Mouse (Mus musculus) WW6 (cell line): ENCODE data around the gene Atp10a.
"Not testable (repeated sequence)": the region's sequence is repeated elsewhere in the genome, so short reads cannot be mapped to it uniquely, and the experiment has no call there.

Experiments
- DNase-seq: peaks from one replicate; pipeline ENCODE4 v3.0.0-alpha.2; 2013; ENCODE audit warnings: low read depth, low spot score

Atp10a gene

GRCm38 (mm10) chr7:58786986-58787385 is 131.0 kb downstream of the Atp10a start:
- no peak for DNase-seq

DNA sequence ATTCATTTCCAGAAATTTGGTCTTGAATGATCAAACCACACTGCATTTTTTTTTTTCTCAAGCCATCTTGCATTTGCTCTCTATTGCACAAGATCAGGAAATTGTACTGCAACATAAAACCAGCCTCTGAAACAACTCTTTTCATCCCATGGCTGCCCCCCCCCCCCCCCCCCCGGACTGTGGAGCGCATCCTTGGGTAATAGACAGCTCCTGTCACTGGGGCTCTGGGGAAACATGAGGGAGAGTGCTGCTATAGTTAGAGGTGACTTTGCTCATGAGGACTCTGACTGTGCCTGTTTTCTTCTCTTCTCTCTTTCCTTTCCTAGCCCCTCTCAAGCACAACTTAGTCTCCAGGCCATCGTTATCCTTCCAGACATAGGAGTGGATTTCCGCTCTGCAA is 131.6 kb downstream of the Atp10a start:
- DNase-seq, result no peak

- DNase-seq, result no peak
Measured at GRCm38 (mm10) chr7:58788424-58789261, 132.7 kb downstream of the Atp10a start.

GRCm38 (mm10) chr7:58797281-58797680 is 141.3 kb downstream of the Atp10a start:
- no peak for DNase-seq

DNA sequence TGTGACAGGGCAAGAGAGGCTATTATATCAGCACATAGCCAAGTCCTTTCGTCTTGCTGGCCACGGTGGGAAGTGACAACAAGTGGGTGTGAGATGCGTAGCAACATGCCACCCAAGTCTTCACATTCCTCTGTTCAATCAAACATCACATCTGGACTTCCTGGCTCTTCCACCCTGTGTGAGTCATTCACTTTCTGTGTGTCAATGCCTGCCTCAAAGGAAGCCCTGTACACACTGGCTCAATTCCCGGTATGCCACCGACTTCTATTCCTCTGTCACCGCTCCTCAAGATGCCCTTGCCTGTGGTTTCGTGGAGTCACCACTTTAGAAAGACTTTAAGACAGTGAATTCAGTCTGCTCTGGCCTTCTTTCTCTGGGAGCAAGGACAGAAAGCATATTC is 144.9 kb downstream of the Atp10a start:
- DNase-seq, result no peak

GRCm38 (mm10) chr7:58801791-58802190 is 145.8 kb downstream of the Atp10a start:
- DNase-seq, result no peak

DNA sequence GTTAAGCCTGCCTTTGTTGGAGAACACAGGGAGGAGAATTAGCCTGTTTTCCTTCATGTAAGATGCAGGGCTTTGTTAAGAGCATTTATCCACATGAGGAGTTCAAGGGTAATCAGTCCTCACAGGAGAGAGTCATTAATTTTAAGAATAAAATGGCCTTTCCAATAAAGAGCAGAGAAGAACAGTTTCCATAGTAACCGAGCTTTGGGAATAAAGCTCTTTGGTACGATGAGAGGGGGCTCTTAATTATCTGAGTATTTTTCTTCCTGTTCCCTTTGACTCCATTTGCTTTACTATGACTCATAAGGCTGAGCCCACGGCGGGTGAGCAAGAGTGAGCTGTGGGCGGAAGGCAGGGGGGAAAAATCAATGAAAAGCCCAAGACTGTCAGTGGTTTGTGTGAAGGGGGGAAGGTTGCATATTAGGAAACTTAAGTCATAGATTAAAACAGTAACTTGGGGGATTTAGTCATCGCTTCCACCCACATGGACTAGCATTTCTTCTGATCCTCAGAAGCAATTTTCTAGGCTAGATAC is 166.2 kb downstream of the Atp10a start:
- DNase-seq, result no peak

DNA sequence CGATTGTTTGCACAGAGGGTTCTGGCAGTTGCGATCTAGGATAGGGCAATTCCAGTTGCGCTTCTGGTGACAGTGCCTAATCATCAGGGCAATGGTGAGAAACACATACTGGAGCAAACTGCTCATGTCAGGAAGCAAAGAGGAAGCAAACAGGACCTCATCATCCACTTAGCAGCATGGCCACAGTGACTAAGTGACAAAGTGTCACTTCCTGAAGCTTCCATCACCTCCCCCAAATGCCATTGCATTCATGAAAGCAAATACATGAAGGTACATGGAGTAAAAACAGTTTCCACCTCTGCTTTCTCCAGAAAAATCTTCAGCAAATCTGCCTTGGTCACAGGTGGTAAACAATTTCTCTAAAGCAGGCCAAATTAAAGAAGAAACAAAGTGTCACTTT is 168.7 kb downstream of the Atp10a start:
- no peak for DNase-seq

DNA sequence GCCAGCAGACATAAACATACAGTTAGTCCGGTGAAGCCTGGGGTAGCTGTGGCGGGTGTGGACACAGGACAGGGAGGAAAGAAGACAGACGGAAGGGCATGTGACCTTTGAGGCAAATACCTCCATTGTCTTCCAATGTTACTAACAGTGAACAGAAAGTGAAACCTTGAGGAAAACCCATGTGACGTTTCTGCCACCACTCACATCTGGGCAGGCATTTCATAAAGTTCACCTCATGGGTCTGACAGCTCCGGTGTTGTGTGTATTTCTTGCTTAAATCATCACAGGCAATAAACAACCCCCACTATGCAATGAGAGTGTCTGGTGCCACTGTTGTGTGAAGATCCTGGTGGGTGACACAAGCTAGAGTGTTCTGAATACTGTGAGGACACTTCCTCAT is 173.1 kb downstream of the Atp10a start:
- DNase-seq, result no peak

- not testable (repeated sequence) for DNase-seq
Measured at GRCm38 (mm10) chr7:58836855-58837606, 181.1 kb downstream of the Atp10a start.

GRCm38 (mm10) chr7:58840367-58840766 is 184.4 kb downstream of the Atp10a start:
- no peak for DNase-seq

DNA sequence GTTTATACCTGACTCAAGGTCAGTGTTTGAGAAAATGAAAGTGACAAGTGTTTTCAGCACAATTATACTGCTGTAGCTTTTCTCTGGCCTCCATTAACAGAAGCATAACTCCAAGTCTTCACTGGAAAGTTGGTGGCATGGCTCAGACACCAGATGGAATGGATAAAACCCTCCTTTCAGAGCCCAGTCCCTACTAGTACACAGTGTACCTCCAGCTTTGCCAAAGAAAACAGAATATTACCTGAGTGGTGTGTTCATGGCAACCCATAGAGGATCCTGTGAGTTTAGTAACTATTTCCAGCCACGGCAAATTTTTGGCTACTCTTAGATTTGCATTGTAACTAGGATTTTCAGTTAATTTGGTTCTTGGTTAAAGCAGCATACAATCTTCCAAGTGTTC is 185.1 kb downstream of the Atp10a start:
- no peak for DNase-seq

GRCm38 (mm10) chr7:58842818-58843217 is 186.9 kb downstream of the Atp10a start:
- DNase-seq, result no peak

- DNase-seq, result no peak
Measured at GRCm38 (mm10) chr7:58843767-58844445, 187.9 kb downstream of the Atp10a start.

DNA sequence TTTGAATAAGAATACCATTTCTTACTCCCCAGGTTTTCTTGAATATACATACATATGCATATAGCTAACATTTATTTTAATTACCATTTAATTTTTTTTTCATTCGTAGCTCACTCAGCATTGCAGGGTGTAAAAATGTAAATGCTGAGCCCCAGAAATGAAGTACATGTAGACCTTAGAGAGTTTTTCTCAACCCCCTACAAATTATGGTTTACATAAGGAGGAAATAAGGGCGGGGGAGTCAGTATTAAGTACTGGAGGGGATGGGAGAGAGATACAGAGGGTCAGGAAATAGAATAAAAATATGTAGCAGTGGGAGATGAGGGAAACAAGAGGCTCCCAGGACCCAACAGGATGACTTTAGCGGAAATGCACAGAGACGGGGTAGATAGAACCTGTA is 188.5 kb downstream of the Atp10a start:
- DNase-seq, result no peak

DNA sequence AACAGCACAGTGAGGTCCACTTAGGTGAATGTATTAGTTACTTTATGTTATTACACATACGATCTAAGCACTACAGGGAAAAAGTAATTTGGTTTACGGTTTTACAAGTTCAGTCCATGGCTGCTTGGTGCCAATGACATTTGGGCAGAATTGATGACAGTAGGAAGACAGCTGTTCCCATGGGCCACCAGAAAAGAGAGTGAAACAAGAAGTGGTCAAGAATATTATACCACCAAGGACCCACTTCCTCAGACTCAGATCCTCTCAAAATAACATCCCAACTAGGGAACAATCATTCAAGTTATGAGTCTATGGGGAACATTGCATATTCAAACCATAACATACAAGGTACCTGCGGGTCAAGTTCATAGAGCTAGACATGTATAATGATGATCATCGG is 203.0 kb downstream of the Atp10a start:
- DNase-seq, result no peak

- no peak for DNase-seq
Measured at GRCm38 (mm10) chr7:58863174-58863573, 207.2 kb downstream of the Atp10a start.

GRCm38 (mm10) chr7:58866865-58867614 is 211.1 kb downstream of the Atp10a start:
- DNase-seq, result no peak

DNA sequence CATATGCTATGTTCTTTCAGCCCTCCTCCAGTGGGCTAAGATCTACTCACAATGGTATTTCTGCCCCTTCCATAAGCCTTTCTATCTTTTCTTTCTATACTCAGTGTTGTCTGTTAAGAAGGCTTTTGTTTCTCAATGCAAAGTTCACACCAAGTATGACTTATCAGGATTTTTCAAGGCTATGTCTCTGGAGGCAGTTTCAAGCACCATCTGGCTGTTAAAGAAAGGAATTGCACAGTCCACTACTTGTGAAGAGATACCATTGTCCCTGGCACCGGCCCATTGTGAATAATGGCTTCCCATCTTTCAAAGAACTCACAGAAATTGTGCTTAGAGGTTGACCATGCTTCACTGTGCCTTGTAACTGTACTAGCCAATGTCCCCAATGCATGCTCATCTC is 214.7 kb downstream of the Atp10a start:
- no peak for DNase-seq

GRCm38 (mm10) chr7:58873676-58874075 is 217.7 kb downstream of the Atp10a start:
- no peak for DNase-seq
